Mouse (Mus musculus) heart, postnatal 14 days (tissue): Measurements from ENCODE around the gene Myo5a. TPM values are rescaled to one million over a fixed set of nuclear protein-coding genes. Genes with fewer than 3 reads are reported as not detected.
"Not testable (repeated sequence)": the region's sequence is repeated elsewhere in the genome, so short reads cannot be mapped to it uniquely, and the experiment has no call there.

Experiments
- DNase-seq, 2 experiments: peaks; one replicate each; pipeline ENCODE4 v3.0.0; 2021 to 2022
- intact Hi-C: fragments of 180-260 bp; cut with DNase I; formaldehyde crosslinking; loops from one replicate; pipeline ENCODE4 v1.15.1; 2025
- total RNA-seq, 2 experiments: library from RNA; stranded (reverse); gene quantifications; 2 replicates each; pipeline ENCODE4 v1.2.3; 2021

The Myo5a gene
- total RNA-seq, 2 experiments from 2014 or later: 12.3 to 13.8 TPM

DNA sequence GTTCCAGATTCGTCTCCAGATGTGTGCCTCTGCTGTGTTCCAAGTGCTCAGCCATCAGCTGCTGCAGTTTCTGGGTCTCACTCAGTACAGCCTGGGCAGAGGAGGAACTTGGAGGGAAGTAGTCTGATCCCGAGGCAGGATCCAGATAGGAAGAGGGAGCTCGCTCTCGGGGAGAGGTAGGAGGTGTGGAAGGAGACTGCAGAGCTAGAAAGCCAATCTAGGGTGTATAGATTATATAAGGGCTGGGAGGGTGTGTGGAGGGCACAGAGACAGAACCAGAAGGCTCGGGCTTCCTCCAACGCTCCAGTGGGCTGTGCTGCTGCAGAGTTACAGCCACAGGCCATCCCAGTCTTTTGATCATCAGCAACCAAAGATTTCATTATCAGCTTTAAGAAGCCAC, 172.2 kb downstream of the Myo5a start:
- intact Hi-C loops: no loop called here
- no peak for DNase-seq

DNA sequence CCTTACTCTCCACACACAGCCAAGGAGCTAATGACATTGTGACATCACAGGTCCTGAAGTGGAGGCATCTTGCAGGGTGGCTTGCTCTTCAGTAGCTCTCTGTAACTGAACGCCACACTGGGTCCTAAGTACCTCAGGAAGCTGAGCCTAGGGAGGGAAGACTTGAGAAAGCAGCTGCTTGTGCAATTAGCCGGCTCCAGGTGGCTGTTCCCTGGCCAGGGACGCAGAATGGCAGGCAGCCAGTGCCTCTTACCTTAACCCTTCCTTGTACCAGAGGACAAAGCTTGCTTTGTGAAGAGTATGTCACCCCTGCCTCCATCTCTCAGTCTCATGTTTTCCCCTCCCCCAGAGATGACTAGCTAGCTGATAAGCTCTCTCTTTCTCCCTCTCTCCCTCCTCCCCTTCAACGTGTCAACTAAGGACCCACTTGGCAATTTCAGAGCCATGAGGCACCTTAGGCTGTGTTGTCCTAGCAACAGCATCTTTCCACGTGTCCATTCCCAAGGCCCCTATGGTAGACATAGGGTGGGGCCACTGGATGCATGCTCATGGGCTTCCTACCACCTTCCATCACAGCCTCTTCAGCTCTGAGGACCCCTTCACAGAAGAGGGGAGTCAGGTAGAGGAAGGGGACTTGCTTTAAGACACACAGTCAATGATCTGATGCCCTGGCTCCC, 173.1 kb downstream of the Myo5a start:
- peak; percentile 19 to 20 for DNase-seq
- intact Hi-C loops: no loop called here

- intact Hi-C loops: no loop called here
- no peak for DNase-seq
Measured at GRCm38 (mm10) chr9:75244527-75244926, 173.7 kb downstream of the Myo5a start.

GRCm38 (mm10) chr9:75246080-75246930, 175.5 kb downstream of the Myo5a start:
- DNase-seq: no peak
- intact Hi-C loops: no loop called here

GRCm38 (mm10) chr9:75247870-75248269, 177.1 kb downstream of the Myo5a start:
- intact Hi-C loops: no loop called here
- DNase-seq: no peak

DNA sequence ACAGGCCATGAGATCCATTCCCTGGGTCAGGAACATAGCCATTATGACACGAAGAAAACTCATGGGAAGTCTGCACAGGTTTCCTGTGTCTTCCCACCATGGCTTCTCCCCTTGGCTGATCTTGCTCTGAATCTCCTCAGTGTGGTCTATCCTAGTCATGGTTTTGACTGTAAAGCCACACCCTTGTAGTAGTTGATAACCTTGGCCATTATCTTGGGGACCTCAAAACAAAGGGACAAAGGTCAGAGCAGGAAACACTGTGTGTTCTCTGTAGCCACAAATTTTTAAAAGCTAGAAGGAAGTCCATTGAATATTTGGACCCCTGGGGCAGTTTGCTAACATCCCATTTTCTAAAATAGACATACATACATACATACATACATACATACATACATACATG, 177.5 kb downstream of the Myo5a start:
- intact Hi-C loops: no loop called here
- no peak for DNase-seq

GRCm38 (mm10) chr9:75248874-75249273, 178.1 kb downstream of the Myo5a start:
- intact Hi-C loops: no loop called here
- DNase-seq: no peak

DNA sequence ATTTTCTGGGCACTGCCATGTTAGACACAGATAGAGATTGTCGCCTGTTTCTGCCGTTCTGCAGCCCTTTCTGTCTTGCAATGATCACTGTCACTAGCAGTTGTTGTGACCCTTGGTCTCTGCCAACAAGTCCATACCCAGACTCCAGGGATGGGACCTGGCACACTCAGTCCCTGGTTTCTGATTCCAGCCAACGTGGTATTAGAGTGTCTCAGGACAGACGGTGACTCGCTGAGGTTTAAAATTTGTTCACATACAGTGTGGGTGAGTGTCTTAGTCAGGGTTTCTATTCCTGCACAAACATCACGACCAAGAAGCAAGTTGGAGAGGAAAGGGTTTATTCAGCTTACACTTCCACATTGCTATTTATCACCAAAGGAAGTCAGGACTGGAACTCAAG, 182.3 kb downstream of the Myo5a start:
- DNase-seq: not testable (repeated sequence)

DNA sequence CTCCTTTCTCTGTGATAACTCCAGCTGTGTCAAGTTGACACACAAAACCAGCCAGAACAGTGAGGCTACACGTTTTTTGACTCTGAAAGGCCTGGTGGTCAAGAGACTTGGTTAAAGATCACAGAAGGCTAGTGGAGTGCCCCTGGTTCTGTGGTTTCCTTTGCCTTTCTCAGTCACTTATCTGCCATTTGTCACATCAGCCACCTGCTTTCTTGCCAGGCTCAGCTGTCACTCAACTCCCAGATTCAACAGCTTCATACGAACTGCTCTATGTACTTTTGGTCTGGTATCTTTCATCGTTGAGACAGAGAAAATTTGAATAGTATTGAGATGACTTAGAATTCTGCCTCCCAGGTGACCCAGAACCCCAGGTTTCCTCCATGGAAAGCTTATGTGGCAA, 183.0 kb downstream of the Myo5a start:
- intact Hi-C loops: no loop called here
- DNase-seq: no peak

More for the DNA sequence above, 182.3 kb downstream of the Myo5a start:
- intact Hi-C loops: not testable (repeated sequence)

GRCm38 (mm10) chr9:75254196-75254955, 183.6 kb downstream of the Myo5a start:
- peak; percentile 52 to 54 for DNase-seq
- intact Hi-C loops: no loop called here

- intact Hi-C loops: no loop called here
- DNase-seq: no peak
Measured at GRCm38 (mm10) chr9:75255820-75256545, 185.2 kb downstream of the Myo5a start.

DNA sequence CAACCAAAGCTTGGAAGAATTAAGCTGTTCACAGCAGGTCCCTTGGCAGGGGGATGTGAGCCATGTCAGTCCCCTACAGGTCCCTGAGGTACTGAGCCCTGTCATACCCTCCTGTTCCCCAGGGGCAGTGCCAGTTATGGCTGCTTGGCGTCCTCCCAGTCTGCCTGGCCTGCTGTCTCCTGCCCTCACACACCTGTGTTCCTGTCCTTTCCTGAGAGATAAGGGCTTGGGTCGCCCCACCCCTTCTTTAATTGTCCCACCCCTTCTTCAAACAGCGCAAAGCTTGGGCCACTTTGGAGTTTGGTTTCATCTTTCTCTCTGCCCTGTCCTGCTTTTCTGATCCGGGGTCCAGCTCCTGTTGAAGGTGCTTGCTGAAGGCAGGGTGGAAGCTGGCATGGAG, 188.0 kb downstream of the Myo5a start:
- intact Hi-C loops: no loop called here
- no peak for DNase-seq

DNA sequence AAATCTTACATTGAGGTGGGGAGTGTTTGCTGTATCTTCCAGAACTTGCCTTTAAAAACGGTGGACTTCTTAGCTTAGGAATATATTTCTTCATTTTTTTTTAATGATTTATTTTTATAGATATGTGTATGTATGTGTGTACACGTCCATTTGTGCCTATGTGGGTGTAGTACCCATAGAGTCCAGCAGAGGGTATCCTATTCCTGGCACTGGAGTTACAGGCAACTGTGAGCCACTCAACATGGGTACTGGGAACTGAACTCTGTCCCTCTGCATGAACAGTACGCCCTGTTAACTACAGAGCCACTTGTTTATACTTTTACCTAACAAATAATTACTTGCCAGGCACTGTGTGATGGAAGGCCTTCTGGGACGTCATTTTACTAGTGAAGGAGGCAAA, 188.8 kb downstream of the Myo5a start:
- no peak for DNase-seq
- intact Hi-C loops: no loop called here

DNA sequence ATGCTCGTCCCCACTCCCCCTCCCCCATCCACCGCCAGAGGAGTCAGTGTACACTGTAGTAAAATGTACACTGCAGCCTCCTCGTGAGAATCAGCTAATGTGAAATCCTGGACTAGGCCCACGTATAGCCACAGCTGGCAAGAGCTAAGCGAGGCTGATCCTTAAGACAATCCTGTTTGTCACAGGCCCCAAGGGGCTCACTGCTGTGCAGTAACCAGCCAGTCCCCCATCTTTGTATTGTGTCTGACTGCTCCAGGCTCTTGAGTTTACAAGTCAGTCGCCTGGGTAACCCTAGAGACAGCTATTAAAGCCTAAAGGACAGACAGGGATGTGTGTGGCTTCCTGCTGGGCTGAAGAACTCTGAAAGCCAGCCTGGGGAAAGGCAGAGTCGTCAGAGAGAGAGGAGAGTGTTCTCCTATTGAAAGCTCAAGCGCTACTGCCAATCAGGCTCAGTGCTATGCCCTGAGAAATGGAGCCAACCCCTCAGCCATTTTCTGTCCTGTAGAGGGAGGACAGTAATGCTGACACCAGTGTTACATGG, 190.6 kb downstream of the Myo5a start:
- intact Hi-C loops: no loop called here
- DNase-seq: no peak

- intact Hi-C loops: no loop called here
- no peak for DNase-seq
Measured at GRCm38 (mm10) chr9:75262235-75262826, 191.5 kb downstream of the Myo5a start.

DNA sequence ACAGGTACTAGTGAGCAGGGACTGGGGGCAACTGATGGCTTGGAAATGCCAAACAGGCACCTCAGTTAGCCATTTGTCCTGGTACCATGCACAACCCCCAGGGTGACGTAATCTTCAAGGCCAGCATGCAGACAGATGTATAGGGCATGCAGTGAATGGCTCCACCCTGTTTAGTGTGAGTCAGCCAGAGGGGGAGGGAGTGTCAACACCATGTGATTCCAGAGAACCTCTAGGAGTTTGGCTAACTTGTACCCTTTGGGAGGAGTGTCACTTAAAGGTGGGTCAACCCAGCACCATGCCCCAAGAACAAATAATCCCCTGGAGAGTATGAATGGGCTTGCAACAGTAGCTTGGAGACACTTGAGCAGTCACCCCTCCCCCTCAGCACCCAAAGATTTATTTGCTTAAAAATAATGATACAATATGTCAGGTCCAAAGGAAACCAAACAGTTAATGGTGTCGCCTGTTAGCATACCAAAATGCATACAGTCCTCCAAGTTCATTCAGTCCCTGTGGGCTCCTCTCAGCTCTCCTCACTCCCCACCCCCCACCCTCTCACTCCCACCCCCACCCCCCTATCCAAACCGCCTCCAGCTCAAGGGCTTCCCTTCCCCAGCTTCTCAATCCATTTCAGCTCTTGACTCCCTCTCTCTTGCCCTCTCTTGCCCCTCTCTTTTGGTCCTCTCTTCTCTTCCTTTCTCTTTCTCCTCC, 193.3 kb downstream of the Myo5a start:
- intact Hi-C loops: no loop called here
- DNase-seq: no peak

DNA sequence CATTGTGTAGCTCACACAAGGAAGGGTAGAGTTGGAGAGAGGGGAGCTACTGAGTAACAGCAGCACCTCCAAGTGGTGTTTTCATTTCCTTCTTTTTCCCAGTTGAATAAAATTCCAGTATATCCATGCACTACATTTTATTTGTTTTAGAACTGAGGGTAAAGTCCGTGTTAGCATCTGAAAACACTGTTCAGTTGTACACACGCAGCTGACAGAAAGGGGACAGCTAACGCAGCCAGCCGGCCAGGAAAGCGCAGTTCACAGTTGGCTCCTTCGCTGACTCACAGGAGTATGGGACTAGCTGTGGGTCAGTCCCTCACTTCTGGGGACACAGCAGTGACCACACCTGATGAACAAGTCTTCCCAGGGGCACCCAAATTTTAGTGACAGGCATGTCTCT, 196.3 kb downstream of the Myo5a start:
- DNase-seq: no peak
- intact Hi-C loops: no loop called here

GRCm38 (mm10) chr9:75270382-75270781, 199.6 kb downstream of the Myo5a start:
- intact Hi-C loops: no loop called here
- no peak for DNase-seq

GRCm38 (mm10) chr9:75271539-75271938, 200.7 kb downstream of the Myo5a start:
- intact Hi-C loops: no loop called here
- DNase-seq: no peak
